Mouse (Mus musculus) hindbrain, embryonic 16.5 days (tissue): ENCODE data around the gene Olfr582. TPM values are rescaled to one million over a fixed set of nuclear protein-coding genes. Genes with fewer than 3 reads are reported as not detected.

Experiments used
- ATAC-seq: fragments of 200-750 bp; cut with Nextera tagmentation; 2 replicates; pipeline ENCODE4 v1.8.0; 2017; ENCODE audit warnings: moderate TSS enrichment, moderate library complexity
- H3K27ac ChIP-seq: fragments of 300-500 bp; sonication (generic); 2 replicates; pipeline ENCODE4 v1.5.1; 2014; ENCODE audit warnings: low read depth, mild to moderate bottlenecking, control low read depth, low read length, moderate library complexity
- H3K27me3 ChIP-seq: fragments of 300-500 bp; sonication (generic); replicated peaks from 2 replicates; pipeline ENCODE4 v1.6.1; 2014; ENCODE audit warnings: low read length; ENCODE audit not compliant: control insufficient read depth, insufficient read depth
- H3K36me3 ChIP-seq: fragments of 300-500 bp; sonication (generic); 2 replicates; pipeline ENCODE4 v1.6.1; 2014; ENCODE audit warnings: mild to moderate bottlenecking, low read length, moderate library complexity, mixed read lengths; ENCODE audit not compliant: control insufficient read depth, insufficient read depth
- H3K4me1 ChIP-seq: fragments of 300-500 bp; sonication (generic); 2 replicates; pipeline ENCODE4 v1.6.1; 2014; ENCODE audit warnings: low read depth, low read length; ENCODE audit not compliant: control insufficient read depth, insufficient read depth
- H3K4me2 ChIP-seq: fragments of 300-500 bp; sonication (generic); 2 replicates; pipeline ENCODE4 v1.6.1; 2014; ENCODE audit warnings: mild to moderate bottlenecking, low read length, control low read depth, moderate library complexity
- H3K4me3 ChIP-seq: fragments of 300-500 bp; sonication (generic); 2 replicates; pipeline ENCODE4 v1.5.1; 2014; ENCODE audit warnings: mild to moderate bottlenecking, low read length, control low read depth, moderate library complexity
- H3K9ac ChIP-seq: fragments of 300-500 bp; sonication (generic); 2 replicates; pipeline ENCODE4 v1.6.1; 2014; ENCODE audit warnings: low read depth, mild to moderate bottlenecking, control low read depth, low read length, moderate library complexity
- H3K9me3 ChIP-seq: fragments of 300-500 bp; sonication (generic); 2 replicates; pipeline ENCODE4 v1.6.1; 2014; ENCODE audit warnings: mild to moderate bottlenecking, low read length, moderate library complexity; ENCODE audit not compliant: control insufficient read depth
- WGBS: fragments of 180-500 bp; shearing (Covaris S2); extraction: QIAGEN DNeasy Blood & Tissue Kit; methylation state at CpG from one replicate; pipeline ENCODE4 v1.1.7; 2014; 5-methylcytosine and 5-hydroxymethylcytosine counted together
- polyA plus RNA-seq: library from polyadenylated mRNA; unstranded; fragments of >200 nt; fragmentation: Nextera tagmentation; extraction: Ambion mirVana; gene quantifications from 2 replicates; pipeline ENCODE4 v1.2.1, GENCODE M21; 2015

Gene Olfr582
- polyA plus RNA-seq = not detected in 2 replicates

DNA sequence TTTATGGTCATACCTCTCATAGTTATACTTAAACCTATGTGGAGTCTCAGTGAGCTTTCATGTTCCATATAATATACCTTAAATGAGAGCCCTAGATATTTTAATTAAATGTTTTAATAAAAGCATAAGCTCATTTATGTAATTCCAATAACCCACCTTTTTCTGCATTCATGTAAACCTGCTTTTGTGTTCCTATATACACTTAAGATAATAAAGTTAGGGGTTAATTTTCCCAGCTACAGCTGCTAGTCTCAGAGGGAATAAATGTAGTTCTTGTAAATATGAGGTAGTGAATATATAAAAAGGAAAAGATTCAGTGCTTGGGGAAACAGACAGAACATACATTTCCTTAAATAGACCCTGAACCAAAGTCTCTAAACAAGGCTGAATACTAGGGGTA is at the start of gene Olfr582:
Gene Olfr582 (plus strand): TSS at position 301 of the 400 bp plus-strand sequence.
- Histone ChIP-seq H3K4me3 (no peak within 1 kb of the TSS), H3K4me2 (no peak within 1 kb of the TSS)
- no peak for ATAC-seq

DNA sequence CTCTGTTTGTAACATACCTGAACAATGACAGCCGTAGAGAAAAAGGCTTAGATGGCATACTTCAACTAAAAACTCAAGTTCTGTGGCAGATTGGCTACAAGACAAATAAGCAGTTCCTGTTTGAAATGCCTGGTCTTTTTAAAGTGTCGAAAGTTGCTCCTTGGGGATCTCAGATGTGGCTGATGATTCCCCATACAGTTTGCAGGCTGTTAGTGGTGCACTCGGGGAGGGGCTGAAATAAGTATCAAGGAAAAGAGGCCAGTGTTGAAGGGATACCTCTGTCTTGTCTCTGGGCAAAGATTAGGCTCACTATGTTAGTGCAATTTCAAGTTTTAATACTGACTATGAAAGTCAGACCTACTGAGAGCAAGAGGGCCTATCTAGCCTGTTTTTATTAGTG is 48.6 kb upstream of the Olfr582 start, which contains the start of gene Olfr578:
Gene Olfr578 (minus strand): TSS at position 101 of the 400 bp plus-strand sequence.
- Histone ChIP-seq H3K27me3 (no peaks in the 10 kb centered on the region), H3K27ac (no peak within 1 kb of the TSS), H3K4me1 (no peaks in the 10 kb centered on the region), H3K9me3 (no peaks in the 10 kb centered on the region), H3K4me2 (no peak within 1 kb of the TSS), H3K9ac (no peak within 1 kb of the TSS), H3K36me3 (no peaks in the 10 kb centered on the region), H3K4me3 (no peak within 1 kb of the TSS)
- no peak for ATAC-seq
- 81% methylated on average over 3 of the region's 3 CpGs for WGBS

More for the DNA sequence above, at the start of gene Olfr582:
- Histone ChIP-seq H3K9ac (no peak within 1 kb of the TSS), H3K9me3 (no peaks in the 10 kb centered on the region), H3K27me3 (no peaks in the 10 kb centered on the region), H3K4me1 (no peaks in the 10 kb centered on the region), H3K27ac (no peak within 1 kb of the TSS), H3K36me3 (no peaks in the 10 kb centered on the region)

DNA sequence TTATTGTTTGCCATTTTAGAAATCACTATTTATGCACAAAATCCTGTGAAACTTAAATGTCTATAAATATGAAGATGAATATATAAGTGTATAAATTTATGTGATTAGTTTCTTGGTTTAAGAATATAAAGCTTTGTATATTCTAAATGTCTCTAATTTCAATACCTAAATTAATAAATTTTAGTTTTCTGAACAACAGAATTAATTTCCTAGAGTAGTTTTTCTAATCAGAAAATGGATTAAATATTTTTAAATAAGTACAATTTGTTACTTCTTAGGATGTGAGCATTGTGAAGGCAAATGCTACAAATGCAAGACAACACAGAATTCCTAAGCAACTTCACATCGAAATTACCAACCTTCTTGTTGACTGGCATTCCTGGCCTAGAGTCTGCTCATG is 13.2 kb downstream of the Olfr582 start, which contains the start of gene Olfr583:
Gene Olfr583 (plus strand): TSS at position 301 of the 400 bp plus-strand sequence.
- H3K27me3 ChIP-seq = no peaks in the 10 kb centered on the region
- H3K9me3 ChIP-seq = no peaks in the 10 kb centered on the region
- no peaks in the 10 kb centered on the region for H3K36me3 ChIP-seq
- H3K4me2 ChIP-seq = no peak within 1 kb of the TSS
- H3K9ac ChIP-seq = no peak within 1 kb of the TSS
- no peak for ATAC-seq
- WGBS = 88% methylated on average over 1 of the region's 1 CpGs
- H3K4me3 ChIP-seq = no peak within 1 kb of the TSS
- no peaks in the 10 kb centered on the region for H3K4me1 ChIP-seq
- no peak within 1 kb of the TSS for H3K27ac ChIP-seq

DNA sequence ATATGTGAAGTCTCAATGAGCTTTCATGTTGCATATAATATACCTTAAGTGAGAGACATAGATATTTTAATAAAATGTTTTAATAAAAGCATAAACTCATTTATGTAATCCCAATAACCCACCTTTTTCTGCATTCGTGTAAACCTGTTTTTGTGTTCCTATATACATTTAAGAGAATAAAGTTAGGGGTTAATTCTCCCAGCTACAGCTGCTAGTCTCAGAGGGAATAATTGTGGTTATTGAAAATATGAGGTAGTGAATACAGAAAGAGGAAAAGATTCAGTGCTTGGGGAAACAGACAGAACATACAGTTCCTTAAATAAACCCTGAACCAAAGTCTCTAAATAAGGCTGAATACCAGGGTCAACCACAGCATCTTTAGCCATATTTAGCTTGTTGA is 43.8 kb downstream of the Olfr582 start, which contains the start of gene Olfr584:
Gene Olfr584 (plus strand): TSS at position 301 of the 400 bp plus-strand sequence.
- WGBS = 80% methylated on average over 1 of the region's 1 CpGs
- no peaks in the 10 kb centered on the region for H3K27me3 ChIP-seq
- H3K4me1 ChIP-seq = no peaks in the 10 kb centered on the region
- H3K36me3 ChIP-seq = no peaks in the 10 kb centered on the region
- no peak within 1 kb of the TSS for H3K9ac ChIP-seq
- H3K4me2 ChIP-seq = no peak within 1 kb of the TSS
- peaks cover 12% of the 10 kb centered on the region for H3K9me3 ChIP-seq
- no peak within 1 kb of the TSS for H3K27ac ChIP-seq
- no peak for ATAC-seq
- no peak within 1 kb of the TSS for H3K4me3 ChIP-seq

Other genes with a start within 250 kb of the Olfr582 start
- gene Olfr564, start 234.5 kb upstream of the Olfr582 start, polyA plus RNA-seq = not detected in 2 replicates
- gene Olfr566, start 179.3 kb upstream of the Olfr582 start, polyA plus RNA-seq = not detected in 2 replicates
- gene Olfr568, start 160.9 kb upstream of the Olfr582 start, polyA plus RNA-seq = not detected in 2 replicates
- gene Olfr569, start 147.1 kb upstream of the Olfr582 start, polyA plus RNA-seq = not detected in 2 replicates
- 0.15 and 0.40 TPM in 2 replicates for gene Olfr570, start 143.4 kb upstream of the Olfr582 start, polyA plus RNA-seq
- not detected in 2 replicates for gene Olfr571, start 120.5 kb upstream of the Olfr582 start, polyA plus RNA-seq
- not detected in 2 replicates for gene Olfr572, start 113.6 kb upstream of the Olfr582 start, polyA plus RNA-seq
- gene Olfr573-ps1, start 95.4 kb upstream of the Olfr582 start, polyA plus RNA-seq = not detected in 2 replicates
- gene Olfr574, start 89.6 kb upstream of the Olfr582 start, polyA plus RNA-seq = 0.25 TPM in 1 of 2 replicates, not detected in the other
- not detected in 2 replicates for gene Olfr575, start 79.2 kb upstream of the Olfr582 start, polyA plus RNA-seq
- gene Olfr576, start 75.4 kb upstream of the Olfr582 start, polyA plus RNA-seq = not detected in 2 replicates
- not detected in 2 replicates for gene Olfr577, start 62.1 kb upstream of the Olfr582 start, polyA plus RNA-seq
- gene Olfr578, start 48.7 kb upstream of the Olfr582 start, polyA plus RNA-seq = not detected in 2 replicates
- gene Olfr583, start 13.3 kb downstream of the Olfr582 start, polyA plus RNA-seq = not detected in 2 replicates
- gene Olfr584, start 43.9 kb downstream of the Olfr582 start, polyA plus RNA-seq = not detected in 2 replicates
- not detected in 2 replicates for gene Olfr585, start 59.7 kb downstream of the Olfr582 start, polyA plus RNA-seq
- not detected in 2 replicates for gene Olfr586, start 87.6 kb downstream of the Olfr582 start, polyA plus RNA-seq
- not detected in 2 replicates for gene Olfr588-ps1, start 102.9 kb downstream of the Olfr582 start, polyA plus RNA-seq
- not detected in 2 replicates for gene Olfr589, start 118.3 kb downstream of the Olfr582 start, polyA plus RNA-seq
- not detected in 2 replicates for gene Olfr591, start 140.3 kb downstream of the Olfr582 start, polyA plus RNA-seq
- gene Olfr592, start 146.8 kb downstream of the Olfr582 start, polyA plus RNA-seq = not detected in 2 replicates
- gene Olfr593, start 173.8 kb downstream of the Olfr582 start, polyA plus RNA-seq = not detected in 2 replicates
- gene Olfr594, start 179.0 kb downstream of the Olfr582 start, polyA plus RNA-seq = not detected in 2 replicates
- gene Usp17ld, start 214.5 kb downstream of the Olfr582 start, polyA plus RNA-seq = not detected in 2 replicates